Mouse (Mus musculus) regulatory T cell (primary cell): ENCODE data around the gene Slc22a18.

Experiments
- in situ Hi-C: fragments of 300-600 bp; cut with MboI, MseI; formaldehyde crosslinking; loops from one replicate; pipeline ENCODE4 v1.15.1; 2025; ENCODE audit warnings: high pct_unique_total_duplicates

Slc22a18 gene

GRCm38 (mm10) chr7:143473347-143474101 lies at the start of gene Slc22a18:
Gene Slc22a18, plus strand, starts transcription at chr7:143473736.
- in situ Hi-C loops, result no loop called here

- in situ Hi-C loops, result loop anchor here (10.0 kb wide), 1 partner anchor 503 kb away; no protein-coding TSS in a partner anchor
These were observed 45.3 kb upstream of the Slc22a18 start for GRCm38 (mm10) chr7:143428142-143428813.

DNA sequence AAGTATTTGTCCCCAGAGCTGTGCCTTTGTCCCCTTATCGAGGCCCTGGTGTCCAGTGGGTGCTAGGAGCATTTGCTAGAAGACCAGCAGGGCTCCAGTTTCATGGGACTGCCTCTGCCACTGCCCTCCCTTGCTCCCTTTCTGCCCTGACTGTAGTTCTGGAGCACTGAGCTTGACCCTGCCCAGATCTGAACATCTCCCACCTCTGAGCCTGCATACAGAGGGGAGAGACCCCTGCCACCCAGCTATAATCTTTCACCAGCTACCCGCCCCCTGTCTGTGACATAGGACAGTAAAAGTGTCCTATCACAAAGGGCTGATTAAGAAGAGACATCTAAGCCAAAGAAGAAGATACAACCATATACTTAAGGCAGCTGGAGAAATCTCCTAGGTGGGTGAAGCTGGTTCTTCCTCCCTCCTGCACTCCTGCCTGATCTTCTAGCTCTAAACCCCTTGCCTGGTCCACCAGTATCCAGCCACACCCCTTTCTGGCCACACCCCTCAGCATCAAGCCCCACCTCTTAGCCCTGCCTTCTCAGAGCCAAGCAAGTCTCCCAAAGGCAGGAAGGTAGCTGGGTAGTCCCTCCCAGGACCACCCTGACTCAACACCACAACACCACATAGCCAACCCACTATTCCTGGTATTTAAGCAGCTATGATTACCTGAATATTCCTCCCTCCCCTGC lies 44.6 kb upstream of the Slc22a18 start:
- in situ Hi-C loops, result loop anchor here (10.0 kb wide), 1 partner anchor 504 kb away; no protein-coding TSS in a partner anchor

GRCm38 (mm10) chr7:143432631-143433030 lies 40.9 kb upstream of the Slc22a18 start:
- in situ Hi-C loops, result no loop called here

GRCm38 (mm10) chr7:143433331-143433730 lies 40.2 kb upstream of the Slc22a18 start:
- in situ Hi-C loops, result no loop called here

GRCm38 (mm10) chr7:143437231-143437893 lies 36.2 kb upstream of the Slc22a18 start:
- in situ Hi-C loops, result no loop called here

GRCm38 (mm10) chr7:143437894-143438581 lies 35.5 kb upstream of the Slc22a18 start:
- in situ Hi-C loops, result no loop called here

DNA sequence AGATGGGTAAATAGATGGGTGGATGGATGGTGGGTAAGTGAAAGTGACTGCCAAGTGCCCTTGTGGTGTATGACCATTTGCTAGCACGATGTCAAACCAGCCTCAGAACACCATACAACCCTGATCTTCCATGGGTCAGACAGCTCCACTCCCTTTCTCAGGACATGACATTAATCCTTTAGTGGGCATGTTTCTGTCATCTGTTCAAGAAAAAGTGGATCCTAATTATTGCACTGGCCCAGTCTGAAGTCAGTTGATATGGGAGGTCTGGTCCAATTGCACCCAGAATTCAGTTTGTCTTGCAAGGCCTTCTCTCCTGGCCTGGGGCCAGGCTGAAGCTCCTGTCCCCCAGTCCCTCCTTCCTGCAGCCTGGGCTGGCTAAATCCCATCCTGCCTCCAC lies 34.6 kb upstream of the Slc22a18 start:
- in situ Hi-C loops, result no loop called here

GRCm38 (mm10) chr7:143444580-143444954 lies 29.0 kb upstream of the Slc22a18 start:
- in situ Hi-C loops, result no loop called here

DNA sequence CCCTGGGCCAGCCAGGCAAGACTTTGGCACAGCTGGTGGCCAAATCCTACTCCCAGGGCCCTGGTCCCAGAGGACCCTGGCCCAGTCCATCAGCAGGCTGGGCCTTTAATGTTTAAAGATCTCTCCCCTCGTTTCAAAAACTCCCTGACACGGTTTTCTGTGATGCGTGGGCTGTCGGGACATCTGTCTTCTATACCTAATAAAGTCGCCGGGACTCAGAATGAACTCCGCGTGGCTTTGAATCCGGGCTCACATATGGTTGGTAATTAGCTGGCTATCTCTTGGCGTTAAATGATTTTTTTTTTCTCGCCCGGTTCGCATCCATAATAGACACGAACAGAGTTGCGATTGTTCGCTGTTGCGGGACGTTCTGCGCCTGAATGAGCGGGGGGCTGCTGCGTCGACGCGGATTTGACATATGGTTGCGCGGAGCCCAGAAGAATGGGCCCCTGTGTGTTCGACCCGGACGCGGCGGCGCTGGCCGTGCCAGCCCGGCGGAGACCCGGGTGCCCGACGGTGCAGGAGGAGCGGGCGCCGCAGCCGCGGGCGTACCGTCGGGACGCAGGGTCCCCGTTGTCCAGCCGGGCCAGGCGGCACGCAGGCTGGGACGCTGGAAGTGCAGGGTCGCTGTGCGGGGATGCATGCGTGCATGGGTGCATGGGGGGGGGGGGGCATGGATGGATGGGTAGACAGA lies 28.4 kb upstream of the Slc22a18 start:
- in situ Hi-C loops, result no loop called here

DNA sequence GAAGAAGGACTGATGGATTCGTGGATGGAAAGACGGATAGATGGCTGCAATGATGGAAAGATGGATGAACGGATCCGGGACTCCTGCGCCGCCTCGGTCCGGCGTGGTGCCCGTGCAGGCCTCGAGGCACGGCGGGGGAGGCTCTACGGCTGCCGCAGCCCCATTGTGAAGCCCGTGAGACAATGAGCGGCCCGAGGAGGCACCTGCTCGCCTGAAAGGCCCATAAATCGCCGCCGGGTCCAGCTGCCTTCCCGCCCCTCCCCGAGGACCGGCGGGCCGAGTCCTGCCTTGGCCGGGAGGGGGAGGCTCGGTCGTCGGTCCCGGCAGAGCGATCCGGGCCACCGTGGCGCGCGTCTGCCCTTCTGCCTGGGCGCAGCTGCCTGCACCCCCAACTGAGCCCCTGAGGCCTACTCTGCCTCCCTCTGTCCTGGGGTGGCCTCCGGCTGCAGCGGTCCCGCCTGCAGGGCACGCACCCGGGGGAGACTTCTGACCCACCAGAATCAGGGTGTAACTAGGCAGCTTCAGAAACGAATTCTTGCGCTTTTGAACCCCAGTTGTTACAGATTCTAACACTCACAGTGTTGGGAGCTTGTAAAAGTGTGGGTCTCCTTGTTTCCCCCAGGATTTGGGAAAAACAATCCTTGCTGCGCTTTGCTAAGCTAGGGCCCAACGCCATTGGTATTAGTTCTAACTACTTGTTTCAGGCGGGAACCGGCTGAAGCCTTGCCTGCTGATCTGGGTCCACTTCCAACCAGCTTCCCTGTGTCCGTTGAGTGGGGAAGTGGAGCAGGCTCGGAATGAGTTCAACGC lies 27.7 kb upstream of the Slc22a18 start:
- in situ Hi-C loops, result no loop called here

- in situ Hi-C loops, result no loop called here
These were observed 26.4 kb upstream of the Slc22a18 start for GRCm38 (mm10) chr7:143447130-143447529.

- in situ Hi-C loops, result no loop called here
These were observed 14.6 kb upstream of the Slc22a18 start for GRCm38 (mm10) chr7:143458963-143459331.

GRCm38 (mm10) chr7:143459332-143460211 lies 14.0 kb upstream of the Slc22a18 start:
- in situ Hi-C loops, result no loop called here

GRCm38 (mm10) chr7:143460217-143460834 lies 13.2 kb upstream of the Slc22a18 start:
- in situ Hi-C loops, result no loop called here

- in situ Hi-C loops, result no loop called here
These were observed 12.7 kb upstream of the Slc22a18 start, which contains the start of gene Cdkn1c for GRCm38 (mm10) chr7:143460874-143461273. Gene Cdkn1c, minus strand, starts transcription at chr7:143461050.

DNA sequence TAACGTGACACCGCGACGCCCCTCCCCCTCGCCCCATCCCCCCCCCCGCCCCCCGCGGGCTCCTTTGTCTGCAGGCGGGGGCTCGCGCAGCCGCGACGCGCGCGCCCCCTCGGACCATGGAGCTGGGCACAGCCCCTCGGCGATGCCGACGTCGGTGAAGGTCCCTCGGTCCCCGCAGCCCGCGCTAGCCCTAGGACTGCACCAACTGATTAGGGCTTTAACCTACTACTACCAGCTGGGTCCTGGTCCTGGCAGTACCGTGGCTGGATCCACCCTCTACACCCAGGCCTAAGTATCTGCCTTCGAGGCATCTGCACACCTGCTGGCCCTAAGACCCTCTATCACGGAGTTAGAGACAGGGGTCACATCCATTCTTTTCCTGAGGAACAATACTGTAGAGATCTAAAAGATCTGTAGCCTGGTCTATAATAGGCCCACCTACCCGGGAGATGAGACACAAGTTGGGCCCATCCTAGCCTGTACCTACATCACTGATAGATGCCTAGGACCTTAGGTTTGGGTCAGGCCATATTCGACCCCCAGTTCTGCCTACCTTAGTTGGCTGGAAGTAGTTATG lies 12.2 kb upstream of the Slc22a18 start:
- in situ Hi-C loops, result no loop called here

- in situ Hi-C loops, result no loop called here
These were observed 11.6 kb upstream of the Slc22a18 start for GRCm38 (mm10) chr7:143461920-143462319.
